Mouse (Mus musculus) heart, postnatal 25 days (tissue): ENCODE data around the gene Golga1. TPM values are rescaled to one million over a fixed set of nuclear protein-coding genes. Genes with fewer than 3 reads are reported as not detected.

Source experiments
- DNase-seq: peaks from one replicate; pipeline ENCODE4 v3.0.0; 2022; ENCODE audit warnings: low spot score
- intact Hi-C: fragments of 180-260 bp; cut with DNase I; formaldehyde crosslinking; loops from one replicate; pipeline ENCODE4 v1.15.1; 2025
- total RNA-seq, 2 experiments: library from RNA; stranded (reverse); gene quantifications; 2 replicates each; pipeline ENCODE4 v1.2.3; 2021

Golga1 gene
- total RNA-seq, 2 experiments from 2014 or later, result 14.7 to 15.0 TPM

DNA sequence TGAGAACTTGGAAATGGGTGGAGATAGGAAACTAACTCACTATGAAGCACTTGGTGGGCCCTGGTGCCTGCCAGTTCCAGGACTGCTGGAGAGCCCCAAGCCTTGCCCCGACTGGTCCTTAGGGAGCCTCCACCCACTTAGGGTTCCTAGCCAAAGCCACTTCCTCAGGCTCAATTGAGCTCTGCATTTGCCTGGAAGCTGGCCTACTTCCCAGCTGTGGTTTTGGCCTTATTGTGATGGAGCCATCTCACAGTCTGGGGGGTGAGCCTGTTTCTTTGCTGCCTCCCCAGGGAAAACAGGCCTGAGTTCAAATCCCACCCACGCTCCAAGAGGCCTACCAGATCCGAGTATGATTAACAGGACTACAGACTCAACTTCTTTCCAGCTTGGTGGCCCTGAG lies 78.8 kb downstream of the Golga1 start:
- peak; percentile 72 for DNase-seq
- intact Hi-C loops, result no loop called here

- intact Hi-C loops, result no loop called here
- no peak for DNase-seq
These were observed 81.9 kb downstream of the Golga1 start for GRCm38 (mm10) chr2:38983456-38983855.

DNA sequence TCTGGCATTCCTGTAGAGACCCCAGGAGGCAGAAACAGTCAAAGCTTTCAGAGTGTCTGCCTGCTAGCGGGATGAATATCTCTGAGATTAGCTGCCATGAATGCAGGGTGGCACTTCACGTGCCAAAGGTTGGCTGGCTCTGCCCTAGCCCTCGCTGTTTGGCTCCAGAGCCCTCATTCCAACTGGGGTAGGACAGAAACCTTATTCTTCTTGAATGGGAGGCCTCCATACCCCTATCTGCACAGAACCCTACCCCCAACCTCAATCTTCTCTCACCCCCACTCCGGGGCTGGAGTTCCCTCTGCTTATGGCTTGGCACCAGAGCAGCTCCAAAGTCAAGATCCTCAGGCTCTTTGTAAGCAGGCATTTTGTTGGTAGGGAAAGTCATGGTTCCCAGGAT lies 87.5 kb downstream of the Golga1 start:
- intact Hi-C loops, result no loop called here
- no peak for DNase-seq

DNA sequence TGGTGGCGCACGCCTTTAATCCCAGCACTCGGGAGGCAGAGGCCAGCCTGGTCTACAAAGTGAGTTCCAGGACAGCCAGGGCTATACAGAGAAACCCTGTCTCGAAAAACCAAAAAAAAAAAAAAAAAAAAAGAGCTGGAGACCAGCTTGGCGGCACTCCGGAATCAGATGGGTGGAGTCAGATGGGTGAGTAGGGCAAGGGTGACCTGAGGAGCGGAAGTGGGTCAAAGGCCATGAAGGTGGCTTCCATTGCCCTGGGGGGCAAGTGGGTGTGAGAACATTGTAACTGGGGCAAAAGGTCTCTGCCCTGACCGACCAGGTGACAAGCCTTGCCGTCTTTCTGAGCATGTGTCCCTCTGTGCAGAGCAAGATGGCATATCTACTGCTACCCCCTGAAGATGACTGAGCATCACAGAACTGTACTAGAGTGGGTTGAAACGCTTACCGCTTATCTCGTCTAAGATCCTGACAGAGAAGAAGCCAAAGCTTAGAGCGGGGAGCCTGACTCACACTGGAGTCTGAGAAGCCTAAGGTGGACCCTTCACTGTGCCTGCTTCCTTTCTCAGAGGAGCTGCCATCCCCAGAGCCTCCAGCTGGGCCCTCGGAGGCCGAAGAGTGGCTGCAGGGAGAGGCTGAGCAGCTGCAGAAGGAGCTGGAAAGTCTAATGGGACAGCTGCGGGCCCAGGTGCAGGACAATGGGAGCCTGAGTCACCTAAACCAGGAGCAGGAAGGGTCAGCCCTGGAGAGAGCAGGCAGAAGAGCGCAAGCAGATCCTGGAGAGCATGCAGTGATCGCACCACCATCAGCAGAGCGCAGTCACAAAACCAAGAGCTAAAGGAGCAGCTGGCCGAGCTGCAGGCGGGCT lies 89.2 kb downstream of the Golga1 start:
- no peak for DNase-seq
- intact Hi-C loops, result no loop called here

DNA sequence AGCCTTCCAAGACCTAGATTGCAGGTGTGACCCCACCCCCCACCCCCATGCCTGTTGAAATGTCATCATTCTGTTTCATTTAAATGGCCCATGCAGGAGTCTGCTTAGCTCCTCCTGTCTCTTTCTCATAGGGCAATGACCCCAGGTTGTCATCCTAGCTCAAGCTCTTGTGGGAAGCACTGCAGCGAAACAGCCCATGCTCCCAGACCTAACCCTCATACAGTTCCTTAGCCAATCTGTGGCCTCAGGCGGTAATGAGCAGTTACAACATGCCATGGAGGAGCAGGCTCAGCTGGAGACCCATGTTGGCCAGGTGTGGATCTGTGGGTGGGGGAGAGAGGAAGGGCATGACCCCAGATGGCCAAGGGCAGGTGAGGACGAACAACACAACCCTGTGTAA lies 90.2 kb downstream of the Golga1 start:
- no peak for DNase-seq
- intact Hi-C loops, result no loop called here

- DNase-seq, result no peak
- intact Hi-C loops, result no loop called here
These were observed 91.2 kb downstream of the Golga1 start for GRCm38 (mm10) chr2:38974171-38974570.

DNA sequence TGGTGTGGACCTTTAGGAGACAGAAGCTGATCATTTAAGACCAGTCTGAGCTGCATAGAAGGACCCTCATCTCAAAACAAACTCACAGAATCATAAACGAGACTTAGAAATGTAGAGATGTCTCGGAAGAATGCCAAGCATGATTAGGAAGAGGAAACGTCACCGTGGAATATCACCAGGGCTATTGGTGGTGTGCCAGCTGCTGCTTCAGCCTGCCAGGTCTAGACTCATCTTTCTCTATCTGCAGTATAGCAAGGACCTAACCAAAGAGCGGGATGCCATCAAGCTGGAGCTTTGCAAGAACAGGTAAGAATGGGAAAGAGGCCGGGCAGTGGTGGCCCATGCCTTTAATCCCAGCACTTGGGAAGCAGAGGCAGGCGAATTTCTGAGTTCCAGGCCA lies 91.6 kb downstream of the Golga1 start:
- intact Hi-C loops, result no loop called here
- DNase-seq, result no peak

DNA sequence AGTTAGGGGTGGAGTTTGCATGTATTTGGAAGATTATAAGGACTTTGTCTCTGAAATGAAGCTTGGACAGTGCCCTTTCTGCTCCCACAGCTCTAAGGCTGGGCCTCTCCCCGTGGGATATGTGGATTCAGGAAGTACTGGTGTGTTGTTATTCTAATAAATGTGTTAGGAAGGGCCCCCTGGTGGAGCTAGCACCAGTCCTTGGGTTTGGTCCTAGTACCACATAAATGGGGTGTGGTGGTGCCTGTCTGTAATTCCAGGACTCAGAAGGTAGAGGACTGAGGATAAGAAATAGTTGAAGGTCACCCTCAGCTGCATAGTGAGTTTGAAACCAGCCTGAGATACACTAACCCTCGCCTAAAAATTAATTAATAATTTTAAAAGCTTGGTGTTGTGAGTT lies 92.1 kb downstream of the Golga1 start:
- intact Hi-C loops, result no loop called here
- DNase-seq, result no peak

DNA sequence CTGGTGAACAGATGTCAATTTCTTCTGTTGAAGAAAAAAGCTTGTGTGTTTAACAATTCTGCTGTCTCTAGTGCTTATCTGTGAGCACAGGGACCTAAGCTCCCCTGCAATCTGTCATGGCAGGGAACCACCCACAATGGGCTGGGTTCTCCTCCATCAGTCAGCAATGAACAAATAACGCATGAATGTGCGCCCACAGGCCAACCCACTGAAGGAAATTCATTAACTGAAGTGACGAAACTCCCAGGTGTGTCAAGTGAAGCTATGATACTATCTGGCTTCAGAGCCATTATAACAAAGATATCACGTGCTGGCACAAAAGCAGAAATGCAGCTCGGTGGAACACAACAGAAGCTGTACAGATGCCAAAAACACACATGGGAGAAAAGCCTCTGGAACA lies 95.3 kb downstream of the Golga1 start:
- intact Hi-C loops, result no loop called here

GRCm38 (mm10) chr2:38969650-38970049 lies 95.7 kb downstream of the Golga1 start:
- no peak for DNase-seq
- intact Hi-C loops, result no loop called here

More for the DNA sequence above, 95.3 kb downstream of the Golga1 start:
- no peak for DNase-seq

Other genes with a start within 250 kb of the Golga1 start
- 1 to 10 TPM; 1.1 TPM for gene Nr6a1, start 137.9 kb downstream of the Golga1 start, total RNA-seq
- 1 to 10 TPM; 5.2 to 6.3 TPM for gene Olfml2a, start 133.6 kb downstream of the Golga1 start, total RNA-seq
- under 1 TPM; 0.08 TPM for gene Wdr38, start 68.1 kb downstream of the Golga1 start, total RNA-seq
- gene Arpc5l, start 60.2 kb downstream of the Golga1 start, total RNA-seq, result 10 to 100 TPM; 81.8 to 87.5 TPM
- gene Rpl35, start 59.9 kb downstream of the Golga1 start, total RNA-seq, result 100 to 1,000 TPM; 298 to 299 TPM
- gene Scai, start 125.2 kb upstream of the Golga1 start, total RNA-seq, result 1 to 10 TPM; 4.7 to 6.6 TPM
- gene Ppp6c, start 160.9 kb upstream of the Golga1 start, total RNA-seq, result 10 to 100 TPM; 55.8 to 62.0 TPM